Mouse (Mus musculus) adrenal gland, adult 8-10 months (tissue): ENCODE data around the gene Olfm2. TPM values are rescaled to one million over a fixed set of nuclear protein-coding genes. Genes with fewer than 3 reads are reported as not detected.
A peak's percentile ranks its signal among the peaks of the same experiment; 100 is the strongest.

Experiments used
- DNase-seq: peaks from one replicate; pipeline ENCODE4 v3.0.0; 2022
- total RNA-seq, 4 experiments: library from RNA; stranded (reverse); gene quantifications; 2 replicates each; pipeline ENCODE4 v1.2.4; 2022

Olfm2 gene
- total RNA-seq, 4 experiments from 2014 or later: 0.42 to 1.1 (median 0.71) TPM

- DNase-seq: no peak
Observed at GRCm38 (mm10) chr9:20745129-20745966, 801 bp downstream of the Olfm2 start.

GRCm38 (mm10) chr9:20743946-20744738, 2.0 kb downstream of the Olfm2 start:
- no peak for DNase-seq

GRCm38 (mm10) chr9:20740407-20740806, 5.7 kb downstream of the Olfm2 start:
- peak; percentile 60 for DNase-seq

GRCm38 (mm10) chr9:20738251-20738999, 7.7 kb downstream of the Olfm2 start:
- no peak for DNase-seq

- no peak for DNase-seq
Observed at GRCm38 (mm10) chr9:20737227-20737626, 8.9 kb downstream of the Olfm2 start.

GRCm38 (mm10) chr9:20734692-20735091, 11.5 kb downstream of the Olfm2 start:
- no peak for DNase-seq

GRCm38 (mm10) chr9:20731797-20732196, 14.4 kb downstream of the Olfm2 start:
- no peak for DNase-seq

- no peak for DNase-seq
Observed at GRCm38 (mm10) chr9:20729451-20729850, 16.7 kb downstream of the Olfm2 start.

- no peak for DNase-seq
Observed at GRCm38 (mm10) chr9:20727601-20728113, 18.5 kb downstream of the Olfm2 start.

- DNase-seq: no peak
Observed at GRCm38 (mm10) chr9:20726859-20727600, 19.1 kb downstream of the Olfm2 start.

GRCm38 (mm10) chr9:20726134-20726858, 19.9 kb downstream of the Olfm2 start:
- no peak for DNase-seq

GRCm38 (mm10) chr9:20721582-20721981, 24.6 kb downstream of the Olfm2 start:
- DNase-seq: peak; percentile 24

- no peak for DNase-seq
Observed at GRCm38 (mm10) chr9:20715332-20715731, 30.8 kb downstream of the Olfm2 start.

- no peak for DNase-seq
Observed at GRCm38 (mm10) chr9:20713478-20713987, 32.6 kb downstream of the Olfm2 start.

GRCm38 (mm10) chr9:20712934-20713477, 33.1 kb downstream of the Olfm2 start:
- DNase-seq: no peak

- peak; percentile 61 for DNase-seq
Observed at GRCm38 (mm10) chr9:20710471-20710870, 35.7 kb downstream of the Olfm2 start.

GRCm38 (mm10) chr9:20705981-20706380, 40.2 kb downstream of the Olfm2 start:
- no peak for DNase-seq

- DNase-seq: no peak
Observed at GRCm38 (mm10) chr9:20705420-20705819, 40.7 kb downstream of the Olfm2 start.

- no peak for DNase-seq
Observed at GRCm38 (mm10) chr9:20703832-20704380, 42.2 kb downstream of the Olfm2 start.

- no peak for DNase-seq
Observed at GRCm38 (mm10) chr9:20697466-20697865, 48.7 kb downstream of the Olfm2 start.
